Mouse (Mus musculus) frontal cortex, postnatal 36 days (tissue): ENCODE results near the gene Cdk13.

Experiments used
- DNase-seq, 2 experiments: peaks; one replicate each; pipeline ENCODE4 v3.0.0; 2022; ENCODE audit warnings: low spot score in 2 of 2

Cdk13 gene

GRCm38 (mm10) chr13:17804909-17805613 lies at the start of gene Cdk13:
Cdk13 (minus strand) TSS chr13:17805097.
- DNase-seq: peak; percentile 99

GRCm38 (mm10) chr13:17843336-17843735 lies 38.4 kb upstream of the Cdk13 start:
- DNase-seq: no peak

GRCm38 (mm10) chr13:17842756-17843155 lies 37.9 kb upstream of the Cdk13 start:
- DNase-seq: no peak

- DNase-seq: peak; percentile 26 to 28
Measured at GRCm38 (mm10) chr13:17839137-17839536, 34.2 kb upstream of the Cdk13 start.

GRCm38 (mm10) chr13:17838484-17838851 lies 33.6 kb upstream of the Cdk13 start:
- DNase-seq: peak in 1 of 2 experiments; percentile 52

GRCm38 (mm10) chr13:17837610-17838483 lies 33.0 kb upstream of the Cdk13 start:
- peak; percentile 38 to 39 for DNase-seq

GRCm38 (mm10) chr13:17836808-17837207 lies 31.9 kb upstream of the Cdk13 start:
- DNase-seq: no peak

GRCm38 (mm10) chr13:17832940-17833339 lies 28.0 kb upstream of the Cdk13 start:
- DNase-seq: no peak

- DNase-seq: no peak
Measured at GRCm38 (mm10) chr13:17817226-17817625, 12.3 kb upstream of the Cdk13 start.

GRCm38 (mm10) chr13:17805614-17805975 lies 698 bp upstream of the Cdk13 start:
- no peak for DNase-seq

GRCm38 (mm10) chr13:17804058-17804841 lies 647 bp downstream of the Cdk13 start:
- peak; percentile 34 to 40 for DNase-seq

GRCm38 (mm10) chr13:17803331-17804057 lies 1.4 kb downstream of the Cdk13 start:
- peak; percentile 54 to 57 for DNase-seq

GRCm38 (mm10) chr13:17802880-17803279 lies 2.0 kb downstream of the Cdk13 start:
- no peak for DNase-seq

GRCm38 (mm10) chr13:17799735-17800134 lies 5.2 kb downstream of the Cdk13 start:
- DNase-seq: no peak

- no peak for DNase-seq
Measured at GRCm38 (mm10) chr13:17795757-17796456, 9.0 kb downstream of the Cdk13 start.

- DNase-seq: no peak
Measured at GRCm38 (mm10) chr13:17783643-17784042, 21.3 kb downstream of the Cdk13 start.

GRCm38 (mm10) chr13:17779923-17780322 lies 25.0 kb downstream of the Cdk13 start:
- DNase-seq: no peak

- DNase-seq: no peak
Measured at GRCm38 (mm10) chr13:17776303-17776702, 28.6 kb downstream of the Cdk13 start.

GRCm38 (mm10) chr13:17775364-17775763 lies 29.5 kb downstream of the Cdk13 start:
- DNase-seq: no peak

- DNase-seq: no peak
Measured at GRCm38 (mm10) chr13:17773112-17773511, 31.8 kb downstream of the Cdk13 start.

GRCm38 (mm10) chr13:17772574-17772973 lies 32.3 kb downstream of the Cdk13 start:
- DNase-seq: peak; percentile 30 to 62
